Mouse (Mus musculus) layer of hippocampus, adult 2 months (tissue): ENCODE data around the gene Acot7. TPM values are rescaled to one million over a fixed set of nuclear protein-coding genes. Genes with fewer than 3 reads are reported as not detected.
A peak's percentile ranks its signal among the peaks of the same experiment; 100 is the strongest.

ENCODE experiments used
- DNase-seq, 2 experiments: peaks; one replicate each; pipeline ENCODE4 v3.0.0; 2022; ENCODE audit warnings: low spot score in 2 of 2
- H3K27ac ChIP-seq: fragments of 200-600 bp; 2 replicates; pipeline ENCODE4 v1.8.1; 2022
- H3K4me3 ChIP-seq: fragments of 200-600 bp; 2 replicates; pipeline ENCODE4 v1.8.1; 2022; ENCODE audit warnings: mild to moderate bottlenecking
- CTCF ChIP-seq: fragments of 200-600 bp; conservative IDR thresholded peaks from 2 replicates; pipeline ENCODE4 v1.8.1; 2022; ENCODE audit warnings: antibody characterized with exemption, mild to moderate bottlenecking, moderate library complexity
- total RNA-seq, 2 experiments: library from RNA; stranded (reverse); gene quantifications; 2 replicates each; pipeline ENCODE4 v1.2.3; 2021

Gene Acot7
- total RNA-seq, 2 experiments from 2014 or later, result 306 to 335 TPM

GRCm38 (mm10) chr4:152212091-152212505 lies 34.2 kb downstream of the Acot7 start:
- Histone ChIP-seq H3K27ac (peak overlapping the region; percentile 65; the same call in 1 of the 2 replicates), H3K4me3 (no peak overlapping the region)
- no peak for TF ChIP-seq CTCF
- no peak for DNase-seq

GRCm38 (mm10) chr4:152212531-152212930 lies 34.6 kb downstream of the Acot7 start:
- Histone ChIP-seq H3K27ac (peak overlapping the region; percentile 67; the same call in 1 of the 2 replicates), H3K4me3 (no peak overlapping the region)
- TF ChIP-seq CTCF, result peak; percentile 78
- DNase-seq, result peak; percentile 62 to 63

GRCm38 (mm10) chr4:152212974-152213373 lies 35.0 kb downstream of the Acot7 start:
- TF ChIP-seq CTCF, result no peak
- no peak for DNase-seq
- Histone ChIP-seq H3K27ac (peak overlapping the region; percentile 67; the same call in 1 of the 2 replicates), H3K4me3 (no peak overlapping the region)

- peak; percentile 89 to 95 for DNase-seq
- TF ChIP-seq CTCF, result peak; percentile 97
- H3K27ac ChIP-seq, result peak overlapping the region; percentile 67; the same call in 1 of the 2 replicates
- H3K4me3 ChIP-seq, result no peak overlapping the region; the same call in 1 of the 2 replicates
These were observed 36.0 kb downstream of the Acot7 start for GRCm38 (mm10) chr4:152213760-152214480.

- Histone ChIP-seq H3K4me3 (no peak overlapping the region), H3K27ac (no peak overlapping the region)
- TF ChIP-seq CTCF, result no peak
- no peak for DNase-seq
These were observed 37.0 kb downstream of the Acot7 start for GRCm38 (mm10) chr4:152214871-152215415.

GRCm38 (mm10) chr4:152219591-152219990 lies 41.7 kb downstream of the Acot7 start:
- no peak for TF ChIP-seq CTCF
- no peak for DNase-seq
- no peak overlapping the region for H3K27ac ChIP-seq
- H3K4me3 ChIP-seq, result no peak overlapping the region

- Histone ChIP-seq H3K4me3 (no peak overlapping the region), H3K27ac (peak overlapping the region; percentile 81)
- no peak for DNase-seq
- TF ChIP-seq CTCF, result no peak
These were observed 43.0 kb downstream of the Acot7 start for GRCm38 (mm10) chr4:152220771-152221410.

GRCm38 (mm10) chr4:152221411-152221887 lies 43.5 kb downstream of the Acot7 start:
- peak overlapping the region; percentile 81 for H3K27ac ChIP-seq
- no peak for TF ChIP-seq CTCF
- DNase-seq, result peak; percentile 33 to 63
- no peak overlapping the region for H3K4me3 ChIP-seq

GRCm38 (mm10) chr4:152222111-152222510 lies 44.2 kb downstream of the Acot7 start:
- no peak overlapping the region for H3K4me3 ChIP-seq
- no peak for DNase-seq
- peak overlapping the region; percentile 81; the same call in 1 of the 2 replicates for H3K27ac ChIP-seq
- TF ChIP-seq CTCF, result no peak

- DNase-seq, result no peak
- H3K4me3 ChIP-seq, result no peak overlapping the region
- H3K27ac ChIP-seq, result no peak overlapping the region; the same call in 1 of the 2 replicates
- TF ChIP-seq CTCF, result no peak
These were observed 44.6 kb downstream of the Acot7 start for GRCm38 (mm10) chr4:152222513-152222912.

- no peak for DNase-seq
- H3K27ac ChIP-seq, result no peak overlapping the region
- H3K4me3 ChIP-seq, result no peak overlapping the region
- no peak for TF ChIP-seq CTCF
These were observed 46.2 kb downstream of the Acot7 start for GRCm38 (mm10) chr4:152224156-152224555.

- no peak for TF ChIP-seq CTCF
- H3K27ac ChIP-seq, result peak overlapping the region; percentile 88
- H3K4me3 ChIP-seq, result no peak overlapping the region
- peak; percentile 50 to 81 for DNase-seq
These were observed 49.1 kb downstream of the Acot7 start for GRCm38 (mm10) chr4:152226901-152227486.
